Mouse (Mus musculus) erythroblast, embryonic 14.5 days (primary cell): ENCODE measurements around the gene Gabrp. TPM values are rescaled to one million over a fixed set of nuclear protein-coding genes. Genes with fewer than 3 reads are reported as not detected.

ENCODE experiments used
- H3K27me3 ChIP-seq: 2 replicates; pipeline ENCODE4 v1.6.1; 2012; ENCODE audit warnings: inconsistent platforms; ENCODE audit not compliant: control insufficient read depth
- H3K36me3 ChIP-seq: 2 replicates; pipeline ENCODE4 v1.6.1; 2012; ENCODE audit warnings: mild to moderate bottlenecking, inconsistent platforms; ENCODE audit not compliant: control insufficient read depth
- H3K4me1 ChIP-seq: 2 replicates; pipeline ENCODE4 v1.6.1; 2012; ENCODE audit warnings: inconsistent platforms; ENCODE audit not compliant: control insufficient read depth
- H3K4me3 ChIP-seq: replicated peaks from 2 replicates; pipeline ENCODE3; 2012; ENCODE audit warnings: moderate library complexity, mild to moderate bottlenecking, inconsistent platforms
- H3K9me3 ChIP-seq: 2 replicates; pipeline ENCODE4 v1.6.1; 2012; ENCODE audit warnings: low read length, inconsistent platforms, mixed read lengths; ENCODE audit not compliant: control insufficient read depth
- GATA1 ChIP-seq: IDR thresholded peaks from 2 replicates; pipeline ENCODE4 v1.6.1; 2012; ENCODE audit warnings: low read length, inconsistent platforms, mixed read lengths
- TAL1 ChIP-seq: IDR thresholded peaks from 3 replicates; pipeline ENCODE4 v1.6.1; 2012; ENCODE audit warnings: low read length, inconsistent platforms, mixed read lengths
- polyA plus RNA-seq: library from polyadenylated mRNA; stranded (reverse); fragments of >175 nt; gene quantifications from 2 replicates; pipeline ENCODE4 v1.2.3, GENCODE M21; 2012

Gabrp gene
- polyA plus RNA-seq, 1 experiment, result not detected

GRCm38 (mm10) chr11:33536636-33537035 lies 42.1 kb downstream of the Gabrp start:
- no peak for TF ChIP-seq GATA1
- no peak for TF ChIP-seq TAL1
- Histone ChIP-seq H3K36me3 (no peaks in the 10 kb centered on the region), H3K4me3 (no peak overlapping the region), H3K27me3 (no peaks in the 10 kb centered on the region), H3K9me3 (no peaks in the 10 kb centered on the region), H3K4me1 (no peaks in the 10 kb centered on the region)

- no peaks in the 10 kb centered on the region for H3K27me3 ChIP-seq
- H3K9me3 ChIP-seq, result no peaks in the 10 kb centered on the region
- TF ChIP-seq GATA1, result no peak
- TF ChIP-seq TAL1, result no peak
- H3K4me1 ChIP-seq, result no peaks in the 10 kb centered on the region
- H3K36me3 ChIP-seq, result no peaks in the 10 kb centered on the region
- H3K4me3 ChIP-seq, result no peak overlapping the region
These were observed 44.2 kb downstream of the Gabrp start for GRCm38 (mm10) chr11:33534541-33534940.

- TF ChIP-seq GATA1, result no peak
- TF ChIP-seq TAL1, result no peak
- Histone ChIP-seq H3K4me3 (no peak overlapping the region), H3K27me3 (no peaks in the 10 kb centered on the region), H3K36me3 (no peaks in the 10 kb centered on the region), H3K4me1 (no peaks in the 10 kb centered on the region), H3K9me3 (no peaks in the 10 kb centered on the region)
These were observed 45.2 kb downstream of the Gabrp start for GRCm38 (mm10) chr11:33533577-33533976.

- no peaks in the 10 kb centered on the region for H3K27me3 ChIP-seq
- H3K9me3 ChIP-seq, result no peaks in the 10 kb centered on the region
- no peaks in the 10 kb centered on the region for H3K4me1 ChIP-seq
- H3K4me3 ChIP-seq, result no peak overlapping the region
- no peaks in the 10 kb centered on the region for H3K36me3 ChIP-seq
- TF ChIP-seq GATA1 (no peak), TAL1 (no peak)
These were observed 49.2 kb downstream of the Gabrp start for GRCm38 (mm10) chr11:33529576-33529975.

- Histone ChIP-seq H3K9me3 (no peaks in the 10 kb centered on the region), H3K4me1 (peaks cover 20% of the 10 kb centered on the region), H3K4me3 (peak within 1 kb of the TSS; percentile 90), H3K36me3 (no peaks in the 10 kb centered on the region), H3K27me3 (no peaks in the 10 kb centered on the region)
- TF ChIP-seq GATA1 (no peak), TAL1 (no peak)
These were observed 65.3 kb downstream of the Gabrp start, which contains the start of gene Ranbp17 for GRCm38 (mm10) chr11:33513376-33513991. TSS of gene Ranbp17 (minus strand) at chr11:33513746.

GRCm38 (mm10) chr11:33512854-33513375 lies 65.8 kb downstream of the Gabrp start:
- Histone ChIP-seq H3K36me3 (no peaks in the 10 kb centered on the region), H3K4me1 (peaks cover 20% of the 10 kb centered on the region), H3K4me3 (peak overlapping the region; percentile 90), H3K9me3 (no peaks in the 10 kb centered on the region), H3K27me3 (no peaks in the 10 kb centered on the region)
- TF ChIP-seq TAL1, result no peak
- no peak for TF ChIP-seq GATA1

- TF ChIP-seq TAL1, result no peak
- no peaks in the 10 kb centered on the region for H3K36me3 ChIP-seq
- H3K9me3 ChIP-seq, result no peaks in the 10 kb centered on the region
- peaks cover 20% of the 10 kb centered on the region for H3K4me1 ChIP-seq
- no peaks in the 10 kb centered on the region for H3K27me3 ChIP-seq
- H3K4me3 ChIP-seq, result no peak overlapping the region
These were observed 69.4 kb downstream of the Gabrp start for GRCm38 (mm10) chr11:33509401-33509800.

Other genes with a start within 250 kb of the Gabrp start
- 0.09 and 0.10 TPM in 2 replicates for gene Ranbp17, start 65.2 kb downstream of the Gabrp start, polyA plus RNA-seq
- gene D130052B06Rik, start 20.3 kb upstream of the Gabrp start, polyA plus RNA-seq, result not detected in 2 replicates